Mouse (Mus musculus) lung, embryonic 14.5 days (tissue): ENCODE results near the gene Alox12b. TPM values are rescaled to one million over a fixed set of nuclear protein-coding genes. Genes with fewer than 3 reads are reported as not detected.

ENCODE experiments used
- ATAC-seq: fragments of 200-750 bp; cut with Nextera tagmentation; 2 replicates; pipeline ENCODE4 v1.8.0; 2017; ENCODE audit warnings: mild to moderate bottlenecking, moderate TSS enrichment, moderate library complexity; ENCODE audit not compliant: insufficient read depth
- DNase-seq: peaks from one replicate; pipeline ENCODE4 v3.0.0-alpha.2; 2015
- H3K27ac ChIP-seq: fragments of 300-500 bp; sonication (generic); 2 replicates; pipeline ENCODE4 v1.5.1; 2014; ENCODE audit warnings: low read depth, mild to moderate bottlenecking, moderate library complexity
- H3K27me3 ChIP-seq: fragments of 300-500 bp; sonication (generic); 2 replicates; pipeline ENCODE4 v1.6.1; 2014; ENCODE audit warnings: low read length, control low read depth; ENCODE audit not compliant: insufficient read depth
- H3K36me3 ChIP-seq: fragments of 300-500 bp; sonication (generic); 2 replicates; pipeline ENCODE4 v1.6.1; 2014; ENCODE audit warnings: control low read depth; ENCODE audit not compliant: insufficient read depth
- H3K4me1 ChIP-seq: fragments of 300-500 bp; sonication (generic); 2 replicates; pipeline ENCODE4 v1.6.1; 2014; ENCODE audit warnings: antibody characterized with exemption, control low read depth; ENCODE audit not compliant: insufficient read depth
- H3K4me2 ChIP-seq: fragments of 300-500 bp; sonication (generic); 2 replicates; pipeline ENCODE4 v1.6.1; 2014; ENCODE audit warnings: mild to moderate bottlenecking
- H3K4me3 ChIP-seq: fragments of 300-500 bp; sonication (generic); 2 replicates; pipeline ENCODE4 v1.5.1; 2014; ENCODE audit warnings: low read depth, low read length
- H3K9ac ChIP-seq: fragments of 300-500 bp; sonication (generic); 2 replicates; pipeline ENCODE4 v1.6.1; 2014
- H3K9me3 ChIP-seq: fragments of 300-500 bp; sonication (generic); 2 replicates; pipeline ENCODE4 v1.6.1; 2016; ENCODE audit warnings: low read depth, low read length, control low read depth
- CTCF ChIP-seq: IDR thresholded peaks from 2 replicates; pipeline ENCODE4 v1.5.1; 2016; ENCODE audit warnings: antibody characterized with exemption, low read depth
- WGBS: fragments of 180-500 bp; shearing (Covaris S2); extraction: QIAGEN DNeasy Blood & Tissue Kit; methylation state at CpG from one replicate; pipeline ENCODE4 v1.1.7; 2014; 5-methylcytosine and 5-hydroxymethylcytosine counted together
- polyA plus RNA-seq: library from polyadenylated mRNA; unstranded; fragments of >200 nt; fragmentation: Nextera tagmentation; extraction: Ambion mirVana; gene quantifications from 2 replicates; pipeline ENCODE4 v1.2.1, GENCODE M21; 2014

Gene Alox12b
- polyA plus RNA-seq, 1 experiment from 2014 or later = not detected

DNA sequence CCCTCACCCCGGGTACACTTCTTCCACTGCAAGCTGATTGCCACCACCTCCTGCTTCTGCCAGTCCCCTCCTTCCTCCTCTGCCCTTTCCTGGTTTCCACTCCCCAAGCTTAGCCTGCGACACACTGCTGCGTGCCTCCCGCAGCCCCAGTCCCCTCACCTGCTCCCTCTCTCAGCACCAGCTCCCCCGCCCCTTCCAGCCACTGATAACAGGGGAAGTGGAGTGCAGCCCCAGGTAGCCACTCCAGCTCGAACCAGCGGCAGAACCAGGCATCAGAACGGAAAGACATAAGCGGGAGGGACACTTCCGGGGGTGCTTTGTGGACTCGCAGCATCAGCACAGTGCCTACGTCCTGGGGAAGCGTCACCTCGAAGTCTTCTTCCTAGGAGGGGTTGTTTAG is 40.4 kb downstream of the Alox12b start:
- Histone ChIP-seq H3K4me2 (peak overlapping the region; percentile 53), H3K4me1 (no peaks in the 10 kb centered on the region), H3K27ac (no peak overlapping the region), H3K9me3 (no peaks in the 10 kb centered on the region), H3K27me3 (peaks cover 24% of the 10 kb centered on the region), H3K4me3 (0 out of 2 replicates have a peak overlapping the region, but pooled peaks have one; percentile 4), H3K9ac (0 out of 2 replicates have a peak overlapping the region, but pooled peaks have one; percentile 7), H3K36me3 (no peaks in the 10 kb centered on the region)
- WGBS = 1% methylated on average over 14 of the region's 14 CpGs
- no peak for TF ChIP-seq CTCF
- DNase-seq (no peak), ATAC-seq (no peak)

DNA sequence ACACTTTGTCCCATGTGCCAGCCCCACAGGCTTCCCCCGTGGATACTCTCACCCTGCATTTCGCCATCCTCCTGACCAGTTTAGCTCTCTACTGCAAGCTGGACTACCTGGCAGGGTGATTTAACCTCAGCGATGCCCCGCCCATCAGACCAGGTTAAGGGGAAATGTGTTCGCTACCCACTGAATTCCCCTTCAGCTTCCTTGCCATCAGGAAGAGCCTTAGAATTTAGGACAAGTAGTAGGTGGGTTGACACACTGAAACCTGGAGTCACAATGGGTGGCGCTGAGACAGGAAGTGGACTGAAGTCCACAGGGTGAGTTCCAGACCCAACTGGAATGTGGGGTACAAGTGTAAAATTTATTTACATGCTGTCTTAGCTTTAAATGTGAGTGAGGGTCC is 41.0 kb downstream of the Alox12b start, which contains the start of gene Alox8:
Gene Alox8 (minus strand): TSS at position 101 of the 400 bp plus-strand sequence.
- DNase-seq (no peak), ATAC-seq (no peak)
- TF ChIP-seq CTCF = no peak
- H3K9me3 ChIP-seq = no peaks in the 10 kb centered on the region
- H3K4me2 ChIP-seq = peak within 1 kb of the TSS; percentile 53
- no peak within 1 kb of the TSS for H3K27ac ChIP-seq
- H3K4me3 ChIP-seq = 0 out of 2 replicates have a peak within 1 kb of the TSS, but pooled peaks have one; percentile 4
- WGBS = 24% methylated on average over 6 of the region's 6 CpGs
- 0 out of 2 replicates have a peak within 1 kb of the TSS, but pooled peaks have one; percentile 7 for H3K9ac ChIP-seq
- no peaks in the 10 kb centered on the region for H3K36me3 ChIP-seq
- H3K4me1 ChIP-seq = no peaks in the 10 kb centered on the region
- peaks cover 24% of the 10 kb centered on the region for H3K27me3 ChIP-seq

DNA sequence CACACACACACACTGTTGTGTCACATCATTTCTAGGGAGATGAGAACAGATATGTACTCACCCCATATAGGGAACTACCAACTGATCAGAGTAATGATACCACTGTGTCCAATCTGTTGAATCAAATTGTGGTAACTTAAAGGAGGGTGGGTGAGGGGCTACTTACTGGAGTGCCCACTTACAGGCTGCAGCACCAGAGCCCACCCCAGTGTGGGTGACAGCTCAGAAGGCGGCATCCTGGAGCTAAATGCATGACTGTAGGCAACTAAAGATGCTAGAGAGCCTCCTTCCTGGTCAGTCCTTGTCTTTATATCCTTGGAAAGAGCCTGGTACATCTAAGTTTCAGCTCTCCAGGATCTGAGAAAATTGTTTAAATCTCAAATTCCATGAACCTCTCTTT is 42.5 kb downstream of the Alox12b start:
- H3K9ac ChIP-seq = no peak overlapping the region
- no peak overlapping the region for H3K27ac ChIP-seq
- 81% methylated on average over 1 of the region's 1 CpGs for WGBS
- no peaks in the 10 kb centered on the region for H3K36me3 ChIP-seq
- H3K4me2 ChIP-seq = no peak overlapping the region
- no peak for TF ChIP-seq CTCF
- H3K27me3 ChIP-seq = peaks cover 24% of the 10 kb centered on the region
- DNase-seq (no peak), ATAC-seq (no peak)
- H3K9me3 ChIP-seq = no peaks in the 10 kb centered on the region
- no peaks in the 10 kb centered on the region for H3K4me1 ChIP-seq
- H3K4me3 ChIP-seq = no peak overlapping the region

DNA sequence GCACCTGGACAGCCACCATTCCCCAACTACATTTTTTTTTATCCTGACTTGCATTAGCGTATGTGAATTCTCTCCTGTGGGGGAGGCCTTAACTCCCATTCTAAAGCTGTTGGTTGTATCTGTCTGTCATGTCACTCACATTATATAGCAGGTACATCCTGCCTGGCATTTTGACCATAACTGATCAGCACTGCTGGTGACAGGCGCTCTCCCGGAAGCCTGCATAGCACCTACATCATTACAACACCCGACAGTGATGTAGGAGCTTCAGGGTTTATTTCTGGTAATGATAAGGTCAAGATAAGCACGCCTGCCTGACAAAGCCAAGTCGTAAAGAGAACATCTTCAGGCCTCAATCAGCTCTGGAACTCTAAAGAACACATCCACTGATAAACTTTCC is 43.4 kb downstream of the Alox12b start:
- Histone ChIP-seq H3K4me1 (no peaks in the 10 kb centered on the region), H3K27me3 (peaks cover 24% of the 10 kb centered on the region), H3K9me3 (no peaks in the 10 kb centered on the region), H3K4me3 (no peak overlapping the region), H3K4me2 (no peak overlapping the region), H3K9ac (no peak overlapping the region), H3K27ac (no peak overlapping the region), H3K36me3 (no peaks in the 10 kb centered on the region)
- no peak for ATAC-seq
- DNase-seq = no peak
- TF ChIP-seq CTCF = no peak
- 27% methylated on average over 6 of the region's 6 CpGs for WGBS

DNA sequence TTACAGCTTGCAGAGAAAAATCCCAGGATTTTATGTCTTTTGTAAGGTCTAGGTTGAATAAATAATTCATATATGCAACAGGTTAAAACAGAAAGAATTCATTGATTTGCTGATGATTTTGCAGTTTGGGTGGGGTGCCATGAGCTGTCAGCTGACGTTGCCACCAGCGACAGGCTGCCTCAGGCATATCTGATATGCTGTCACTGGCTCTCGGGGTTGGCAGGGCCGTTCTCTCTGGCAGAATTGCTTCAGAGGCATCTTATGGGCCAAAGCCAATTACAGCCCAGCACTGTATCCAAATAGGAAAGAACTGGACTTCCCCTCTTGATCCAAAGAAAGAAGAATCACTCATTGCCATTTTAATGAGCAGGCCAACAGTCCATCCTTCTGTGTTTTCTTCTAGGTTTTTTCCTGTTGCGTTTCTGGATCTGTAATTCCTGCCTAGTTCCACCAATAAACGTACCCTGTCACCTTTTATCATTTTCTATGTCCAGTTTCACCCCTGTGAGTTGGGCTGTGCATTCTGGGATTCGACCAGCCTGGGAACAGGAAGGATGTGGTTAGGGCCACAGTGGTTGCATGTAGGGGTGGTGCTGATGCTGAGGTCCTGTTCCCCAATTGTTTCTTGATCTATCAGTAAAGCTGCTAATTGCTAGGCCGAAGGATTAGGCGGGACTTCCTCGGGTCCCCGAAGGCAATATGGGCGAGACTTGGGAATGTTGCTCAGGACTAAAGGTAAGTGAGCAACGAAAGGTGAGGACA is 45.9 kb downstream of the Alox12b start:
- ATAC-seq = no peak
- H3K4me2 ChIP-seq = no peak overlapping the region
- H3K9ac ChIP-seq = no peak overlapping the region
- no peak for DNase-seq
- peaks cover 10% of the 10 kb centered on the region for H3K27me3 ChIP-seq
- WGBS = 74% methylated on average over 13 of the region's 13 CpGs
- TF ChIP-seq CTCF = no peak
- H3K4me3 ChIP-seq = no peak overlapping the region
- H3K4me1 ChIP-seq = no peaks in the 10 kb centered on the region
- no peaks in the 10 kb centered on the region for H3K9me3 ChIP-seq
- no peak overlapping the region for H3K27ac ChIP-seq
- no peaks in the 10 kb centered on the region for H3K36me3 ChIP-seq

DNA sequence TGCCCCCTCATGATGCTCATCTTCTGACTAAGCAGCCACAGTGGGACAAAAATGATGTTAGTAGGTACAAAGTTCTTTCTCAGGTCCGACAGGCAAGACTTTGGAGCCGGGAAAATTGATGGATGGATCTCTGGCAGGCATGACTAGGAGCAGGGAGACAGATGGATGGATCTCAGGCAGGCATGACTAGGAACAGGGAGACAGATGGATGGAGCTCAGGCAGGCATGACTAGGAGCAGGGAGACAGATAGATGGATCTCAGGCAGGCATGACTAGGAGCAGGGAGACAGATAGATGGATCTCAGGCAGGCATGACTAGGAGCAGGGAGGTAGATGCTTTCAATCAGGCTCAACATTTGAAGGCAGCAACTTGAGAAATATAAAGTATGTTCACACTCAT is 54.6 kb downstream of the Alox12b start:
- 8% methylated on average over 2 of the region's 2 CpGs for WGBS
- H3K36me3 ChIP-seq = no peaks in the 10 kb centered on the region
- no peaks in the 10 kb centered on the region for H3K27me3 ChIP-seq
- ATAC-seq (no peak), DNase-seq (no peak)
- H3K4me1 ChIP-seq = no peaks in the 10 kb centered on the region
- H3K4me3 ChIP-seq = no peak overlapping the region
- H3K9ac ChIP-seq = no peak overlapping the region
- no peak for TF ChIP-seq CTCF
- peak overlapping the region; percentile 12; the same call in 1 of the 2 replicates for H3K4me2 ChIP-seq
- no peak overlapping the region for H3K27ac ChIP-seq
- H3K9me3 ChIP-seq = no peaks in the 10 kb centered on the region

DNA sequence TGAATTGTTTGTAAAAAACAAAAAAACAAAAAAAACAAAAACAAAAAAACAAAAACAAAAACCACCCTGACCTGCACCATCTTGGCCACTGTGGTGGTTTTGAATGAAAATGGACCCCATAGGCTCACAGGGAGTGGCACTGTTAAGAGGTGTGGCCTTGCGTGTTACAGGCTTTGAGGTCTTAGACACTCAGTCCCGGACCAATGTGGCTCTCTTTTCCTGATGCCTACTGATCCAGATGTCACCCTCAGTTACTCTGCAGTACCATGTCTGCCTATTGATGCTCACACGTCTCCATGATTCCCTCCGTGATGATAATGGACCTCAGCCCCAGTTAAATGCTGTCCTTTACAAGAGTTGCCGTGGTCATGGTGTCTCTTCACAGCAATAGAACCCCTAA is 60.6 kb downstream of the Alox12b start:
- ATAC-seq (no peak), DNase-seq (no peak)

More for the DNA sequence above, 60.6 kb downstream of the Alox12b start:
- TF ChIP-seq CTCF = no peak
- H3K36me3 ChIP-seq = no peaks in the 10 kb centered on the region
- H3K4me2 ChIP-seq = no peak overlapping the region
- 81% methylated on average over 5 of the region's 5 CpGs for WGBS
- no peak overlapping the region for H3K4me3 ChIP-seq
- no peaks in the 10 kb centered on the region for H3K27me3 ChIP-seq
- H3K4me1 ChIP-seq = no peaks in the 10 kb centered on the region
- no peak overlapping the region for H3K27ac ChIP-seq
- no peaks in the 10 kb centered on the region for H3K9me3 ChIP-seq
- no peak overlapping the region for H3K9ac ChIP-seq
